Mouse (Mus musculus): ENCODE measurements around the gene Gm21188.
"Not testable (repeated sequence)": the region's sequence is repeated elsewhere in the genome, so short reads cannot be mapped to it uniquely, and the experiment has no call there.

- not testable (repeated sequence) for TF ChIP-seq POLR2A, CTCF (IDR thresholded peaks at IDR 0.05; ENCODE audit: extremely low read depth, insufficient read depth, low read length)
These were observed 3.4 kb downstream of the Gm21188 start for GRCm38 (mm10) chr13:120048608-120049007.

All from cortical plate, adult 2 months (tissue).